Mouse (Mus musculus) kidney, postnatal 0 days (tissue): ENCODE data around the gene Vsig10. TPM values are rescaled to one million over a fixed set of nuclear protein-coding genes. Genes with fewer than 3 reads are reported as not detected.
"Not testable (repeated sequence)": the region's sequence is repeated elsewhere in the genome, so short reads cannot be mapped to it uniquely, and the experiment has no call there.

Source experiments
- ATAC-seq: fragments of 200-750 bp; cut with Nextera tagmentation; replicated peaks from 2 replicates; pipeline ENCODE4 v1.8.0; 2017; ENCODE audit warnings: low read depth, moderate number of reproducible peaks, moderate TSS enrichment, moderate library complexity; ENCODE audit not compliant: low FRiP score
- DNase-seq: peaks from one replicate; pipeline ENCODE4 v3.0.0-alpha.2; 2016; ENCODE audit warnings: low spot score
- H3K27ac ChIP-seq: fragments of 300-500 bp; sonication (generic); 2 replicates; pipeline ENCODE4 v1.5.1; 2014; ENCODE audit warnings: mild to moderate bottlenecking
- H3K27me3 ChIP-seq: fragments of 300-500 bp; sonication (generic); 2 replicates; pipeline ENCODE4 v1.6.1; 2014; ENCODE audit warnings: low read length, mixed read lengths; ENCODE audit not compliant: insufficient read depth
- H3K36me3 ChIP-seq: fragments of 300-500 bp; sonication (generic); 2 replicates; pipeline ENCODE4 v1.6.1; 2014; ENCODE audit warnings: low read length, mixed read lengths; ENCODE audit not compliant: insufficient read depth
- H3K4me1 ChIP-seq: fragments of 300-500 bp; sonication (generic); replicated peaks from 2 replicates; pipeline ENCODE4 v1.6.1; 2014; ENCODE audit warnings: antibody characterized with exemption, low read length, mixed read lengths; ENCODE audit not compliant: insufficient read depth
- H3K4me2 ChIP-seq: fragments of 300-500 bp; sonication (generic); 2 replicates; pipeline ENCODE4 v1.6.1; 2014; ENCODE audit warnings: mild to moderate bottlenecking, low read length, moderate library complexity, mixed read lengths
- H3K4me3 ChIP-seq: fragments of 300-500 bp; sonication (generic); replicated peaks from 2 replicates; pipeline ENCODE4 v1.5.1; 2014; ENCODE audit warnings: low read depth, low read length
- H3K9ac ChIP-seq: fragments of 300-500 bp; sonication (generic); 2 replicates; pipeline ENCODE4 v1.6.1; 2014; ENCODE audit warnings: low read depth, low read length
- H3K9me3 ChIP-seq: fragments of 300-500 bp; sonication (generic); replicated peaks from 2 replicates; pipeline ENCODE4 v1.6.1; 2016; ENCODE audit warnings: low read length, inconsistent platforms, mixed read lengths
- CTCF ChIP-seq: IDR thresholded peaks from 2 replicates; pipeline ENCODE4 v1.5.1; 2016; ENCODE audit warnings: antibody characterized with exemption, low read depth, mild to moderate bottlenecking, moderate library complexity
- WGBS: fragments of 180-500 bp; shearing (Covaris S2); extraction: QIAGEN DNeasy Blood & Tissue Kit; methylation state at CpG from one replicate; pipeline ENCODE4 v1.1.7; 2014; 5-methylcytosine and 5-hydroxymethylcytosine counted together
- polyA plus RNA-seq: library from polyadenylated mRNA; unstranded; fragments of >200 nt; fragmentation: Nextera tagmentation; extraction: Ambion mirVana; gene quantifications from 2 replicates; pipeline ENCODE4 v1.2.1, GENCODE M21; 2015

Vsig10 gene
- polyA plus RNA-seq, 1 experiment from 2014 or later, result 9.5 TPM

GRCm38 (mm10) chr5:117286831-117287822, 31.8 kb upstream of the Vsig10 start, which contains the start of gene Pebp1:
Pebp1 (minus strand) TSS chr5:117287625.
- no peaks in the 10 kb centered on the region for H3K27me3 ChIP-seq
- WGBS, result under 1% methylated on average over 74 of the region's 77 CpGs
- no peak for TF ChIP-seq CTCF
- H3K4me3 ChIP-seq, result peak within 1 kb of the TSS; percentile 76
- H3K9me3 ChIP-seq, result no peaks in the 10 kb centered on the region
- peak within 1 kb of the TSS; percentile 79 for H3K27ac ChIP-seq
- ATAC-seq, result peak; percentile 93
- H3K4me1 ChIP-seq, result peaks cover 17% of the 10 kb centered on the region; the same call in 1 of the 2 replicates
- H3K4me2 ChIP-seq, result peak within 1 kb of the TSS; percentile 86
- DNase-seq, result peak; percentile 98
- H3K36me3 ChIP-seq, result 0 out of 2 replicates have a peak, but pooled peaks cover 5% of the 10 kb centered on the region
- H3K9ac ChIP-seq, result peak within 1 kb of the TSS; percentile 82

- Histone ChIP-seq H3K36me3 (no peaks in the 10 kb centered on the region), H3K4me2 (no peak overlapping the region), H3K4me1 (peaks cover 17% of the 10 kb centered on the region; the same call in 1 of the 2 replicates), H3K27ac (no peak overlapping the region), H3K27me3 (no peaks in the 10 kb centered on the region), H3K9ac (no peak overlapping the region), H3K4me3 (no peak overlapping the region), H3K9me3 (no peaks in the 10 kb centered on the region)
- no peak for ATAC-seq
- TF ChIP-seq CTCF, result no peak
- DNase-seq, result no peak
These were observed 29.2 kb upstream of the Vsig10 start for GRCm38 (mm10) chr5:117289646-117290045.

GRCm38 (mm10) chr5:117290081-117290480, 28.8 kb upstream of the Vsig10 start:
- no peaks in the 10 kb centered on the region for H3K9me3 ChIP-seq
- no peak overlapping the region for H3K4me2 ChIP-seq
- no peaks in the 10 kb centered on the region for H3K27me3 ChIP-seq
- peaks cover 17% of the 10 kb centered on the region; the same call in 1 of the 2 replicates for H3K4me1 ChIP-seq
- H3K36me3 ChIP-seq, result no peaks in the 10 kb centered on the region
- DNase-seq (no peak), ATAC-seq (no peak)
- H3K9ac ChIP-seq, result no peak overlapping the region
- no peak overlapping the region for H3K4me3 ChIP-seq
- TF ChIP-seq CTCF, result no peak; the same call in 1 of the 2 replicates
- WGBS, result 85% methylated on average over 2 of the region's 2 CpGs
- H3K27ac ChIP-seq, result no peak overlapping the region

- no peaks in the 10 kb centered on the region for H3K9me3 ChIP-seq
- 0 out of 2 replicates have a peak, but pooled peaks cover 10% of the 10 kb centered on the region for H3K4me1 ChIP-seq
- no peak overlapping the region for H3K4me3 ChIP-seq
- no peaks in the 10 kb centered on the region for H3K27me3 ChIP-seq
- no peaks in the 10 kb centered on the region for H3K36me3 ChIP-seq
- ATAC-seq (no peak), DNase-seq (no peak)
- 86% methylated on average over 3 of the region's 3 CpGs for WGBS
- no peak overlapping the region for H3K4me2 ChIP-seq
- peak; percentile 49 for TF ChIP-seq CTCF
- H3K27ac ChIP-seq, result no peak overlapping the region
- no peak overlapping the region for H3K9ac ChIP-seq
These were observed 27.6 kb upstream of the Vsig10 start for GRCm38 (mm10) chr5:117291312-117291711.

- Histone ChIP-seq H3K36me3 (no peaks in the 10 kb centered on the region), H3K4me1 (0 out of 2 replicates have a peak, but pooled peaks cover 7% of the 10 kb centered on the region), H3K4me2 (no peak overlapping the region), H3K9me3 (no peaks in the 10 kb centered on the region), H3K27ac (no peak overlapping the region), H3K9ac (no peak overlapping the region), H3K27me3 (no peaks in the 10 kb centered on the region), H3K4me3 (no peak overlapping the region)
- ATAC-seq, result peak; percentile 74
- TF ChIP-seq CTCF, result no peak
- WGBS, result 37% methylated on average over 6 of the region's 6 CpGs
- DNase-seq, result peak; percentile 69
These were observed 26.3 kb upstream of the Vsig10 start for GRCm38 (mm10) chr5:117292547-117292946.

GRCm38 (mm10) chr5:117293776-117294175, 25.1 kb upstream of the Vsig10 start:
- not testable (repeated sequence) for H3K4me1 ChIP-seq, H3K9me3 ChIP-seq, H3K27me3 ChIP-seq, H3K27ac ChIP-seq, H3K4me2 ChIP-seq, H3K36me3 ChIP-seq, DNase-seq, ATAC-seq, H3K4me3 ChIP-seq, H3K9ac ChIP-seq
- whole genome bisulfite sequencing, result 76% methylated on average over 3 of the region's 3 CpGs
